Mouse (Mus musculus) olfactory bulb, adult 2 months (tissue): ENCODE results near the gene S100a4.

Experiments used
- CTCF ChIP-seq: fragments of 200-500 bp; IDR thresholded peaks from 2 replicates; pipeline ENCODE4 v1.5.1; 2012; ENCODE audit warnings: low read depth, mild to moderate bottlenecking, low read length, moderate library complexity; ENCODE audit not compliant: insufficient read depth
- POLR2A ChIP-seq: fragments of 200-500 bp; IDR thresholded peaks from 2 replicates; pipeline ENCODE4 v1.6.1; 2012; ENCODE audit warnings: mild to moderate bottlenecking, low read depth, low read length, moderate library complexity; ENCODE audit not compliant: insufficient read depth

GRCm38 (mm10) chr3:90649832-90650231 is 46.3 kb downstream of the S100a4 start:
- TF ChIP-seq CTCF, result no peak
- TF ChIP-seq POLR2A, result no peak
